Mouse (Mus musculus) lung, adult 2 months (tissue): ENCODE measurements around the gene Acaa1a. TPM values are rescaled to one million over a fixed set of nuclear protein-coding genes. Genes with fewer than 3 reads are reported as not detected.

Experiments
- DNase-seq: peaks from one replicate; pipeline ENCODE4 v3.0.0; 2022
- H3K4me1 ChIP-seq: fragments of 200-500 bp; 2 replicates; pipeline ENCODE4 v1.6.1; 2011; ENCODE audit warnings: low read length; ENCODE audit not compliant: control insufficient read depth, insufficient read depth
- H3K4me3 ChIP-seq: fragments of 200-500 bp; replicated peaks from 2 replicates; pipeline ENCODE3; 2011; ENCODE audit warnings: low read depth, mild to moderate bottlenecking, control low read depth, low read length; ENCODE audit errors: extremely low read depth
- CTCF ChIP-seq: fragments of 200-500 bp; IDR thresholded peaks from 2 replicates; pipeline ENCODE4 v1.5.1; 2011; ENCODE audit warnings: mild to moderate bottlenecking, low read length, control low read depth; ENCODE audit not compliant: insufficient read depth
- POLR2A ChIP-seq: fragments of 200-500 bp; IDR thresholded peaks from 2 replicates; pipeline ENCODE4 v1.6.1; 2011; ENCODE audit warnings: low read depth, mild to moderate bottlenecking, control low read depth, low read length, borderline replicate concordance; ENCODE audit errors: extremely low read depth
- WGBS: fragments of 180-500 bp; shearing (Covaris S2); methylation state at CpG from one replicate; pipeline ENCODE4 v1.1.7; 2018; 5-methylcytosine and 5-hydroxymethylcytosine counted together
- polyA plus RNA-seq: library from polyadenylated mRNA; depleted of rRNA; stranded (reverse); fragments of >200 nt; gene quantifications from 2 replicates; pipeline ENCODE4 v1.2.3, GENCODE M21; 2012; rRNA removed

The Acaa1a gene
- polyA plus RNA-seq = 216 and 282 TPM in 2 replicates

GRCm38 (mm10) chr9:119339558-119340211 is at the start of gene Acaa1a:
TSS of gene Acaa1a (plus strand) at chr9:119339676.
- TF ChIP-seq POLR2A = peak; percentile 62; the same call in 1 of the 2 replicates
- no peak for TF ChIP-seq CTCF
- DNase-seq = peak; percentile 84
- WGBS = under 1% methylated on average over 43 of the region's 43 CpGs
- Histone ChIP-seq H3K4me3 (peak within 1 kb of the TSS; percentile 91), H3K4me1 (peaks cover 8% of the 10 kb centered on the region)

- TF ChIP-seq POLR2A (no peak), CTCF (no peak)
- DNase-seq = no peak
- WGBS = 92% methylated on average over 3 of the region's 3 CpGs
- Histone ChIP-seq H3K4me3 (no peak overlapping the region), H3K4me1 (no peaks in the 10 kb centered on the region)
Observed at GRCm38 (mm10) chr9:119290791-119291190, 48.7 kb upstream of the Acaa1a start.

DNA sequence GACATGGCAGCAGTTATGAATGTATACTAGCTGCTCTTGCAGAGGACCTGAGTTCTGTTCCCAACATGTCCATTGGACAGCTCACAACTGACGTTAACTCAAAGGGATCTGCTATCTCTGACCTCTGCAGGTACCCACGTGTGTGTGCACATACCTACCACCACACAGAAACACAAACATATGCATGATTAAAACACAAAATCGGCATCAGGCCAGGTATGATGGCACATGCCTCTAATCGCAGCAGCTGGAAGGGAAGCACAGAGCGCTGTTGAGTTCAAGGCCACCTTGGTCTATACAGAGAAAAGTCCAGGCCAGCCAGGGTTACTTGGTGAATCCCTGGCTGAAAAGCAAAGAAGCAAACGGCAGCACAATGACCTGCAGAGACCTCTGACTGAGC is 41.8 kb upstream of the Acaa1a start:
- TF ChIP-seq CTCF (no peak), POLR2A (no peak)
- DNase-seq = no peak
- no peak overlapping the region for H3K4me3 ChIP-seq
- WGBS = 82% methylated on average over 6 of the region's 6 CpGs
- no peaks in the 10 kb centered on the region for H3K4me1 ChIP-seq

- TF ChIP-seq CTCF (no peak), POLR2A (no peak)
- 87% methylated on average over 3 of the region's 3 CpGs for WGBS
- DNase-seq = no peak
- H3K4me3 ChIP-seq = no peak overlapping the region
- H3K4me1 ChIP-seq = no peaks in the 10 kb centered on the region
Observed at GRCm38 (mm10) chr9:119298563-119298962, 40.9 kb upstream of the Acaa1a start.

DNA sequence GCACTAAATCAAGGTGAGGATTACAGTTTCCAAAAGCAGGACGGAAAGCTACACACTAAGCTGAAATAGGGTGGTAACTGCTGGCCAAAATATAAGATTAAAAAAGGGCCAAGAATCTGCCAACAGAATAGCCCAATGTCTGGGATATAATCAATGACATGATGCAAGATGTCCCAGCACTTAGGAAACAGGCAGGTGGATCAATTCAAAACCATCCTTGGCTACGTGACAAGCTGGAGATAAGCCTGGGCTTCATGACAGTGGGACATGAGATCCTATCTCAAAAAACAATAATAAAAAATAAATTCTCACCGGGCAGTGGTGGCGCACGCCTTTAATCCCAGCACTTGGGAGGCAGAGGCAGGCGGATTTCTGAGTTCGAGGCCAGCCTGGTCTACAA is 33.6 kb upstream of the Acaa1a start:
- DNase-seq = no peak
- peaks cover 2% of the 10 kb centered on the region for H3K4me1 ChIP-seq
- TF ChIP-seq CTCF (no peak), POLR2A (no peak)
- WGBS = 82% methylated on average over 7 of the region's 7 CpGs
- H3K4me3 ChIP-seq = no peak overlapping the region

GRCm38 (mm10) chr9:119309067-119309466 is 30.4 kb upstream of the Acaa1a start:
- 82% methylated on average over 1 of the region's 1 CpGs for WGBS
- TF ChIP-seq POLR2A = no peak
- no peak for TF ChIP-seq CTCF
- Histone ChIP-seq H3K4me3 (no peak overlapping the region), H3K4me1 (peaks cover 2% of the 10 kb centered on the region)
- DNase-seq = no peak

GRCm38 (mm10) chr9:119313096-119313495 is 26.4 kb upstream of the Acaa1a start:
- 83% methylated on average over 10 of the region's 10 CpGs for WGBS
- TF ChIP-seq CTCF = no peak
- TF ChIP-seq POLR2A = no peak
- DNase-seq = no peak
- Histone ChIP-seq H3K4me3 (no peak overlapping the region), H3K4me1 (peaks cover 2% of the 10 kb centered on the region)

DNA sequence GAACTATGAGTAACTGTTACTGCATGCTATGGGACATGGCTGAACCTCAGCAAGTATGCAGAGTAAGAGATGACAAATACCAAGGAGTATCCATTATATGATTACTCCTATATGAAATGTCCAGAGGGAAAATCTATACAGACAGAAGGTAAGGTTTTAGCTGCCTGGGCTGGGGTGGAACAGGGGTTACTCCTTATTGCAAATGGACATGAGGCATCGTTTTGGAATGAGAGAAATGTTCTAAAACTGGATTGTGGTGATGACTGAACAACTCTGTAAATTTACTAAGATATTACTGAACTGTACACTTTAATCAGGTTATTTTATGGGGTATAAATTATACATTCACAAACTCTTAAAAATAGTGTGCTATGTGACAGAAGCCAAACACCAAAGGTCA is 20.6 kb upstream of the Acaa1a start:
- H3K4me1 ChIP-seq = peaks cover 8% of the 10 kb centered on the region; the same call in 1 of the 2 replicates
- no peak overlapping the region for H3K4me3 ChIP-seq
- 79% methylated on average over 1 of the region's 1 CpGs for WGBS
- no peak for TF ChIP-seq CTCF
- TF ChIP-seq POLR2A = no peak
- DNase-seq = no peak

- Histone ChIP-seq H3K4me3 (no peak overlapping the region), H3K4me1 (peaks cover 8% of the 10 kb centered on the region; the same call in 1 of the 2 replicates)
- TF ChIP-seq POLR2A (no peak), CTCF (no peak)
- 77% methylated on average over 7 of the region's 7 CpGs for WGBS
- no peak for DNase-seq
Observed at GRCm38 (mm10) chr9:119320446-119320845, 19.0 kb upstream of the Acaa1a start.

GRCm38 (mm10) chr9:119320946-119321345 is 18.5 kb upstream of the Acaa1a start:
- Histone ChIP-seq H3K4me3 (peak overlapping the region; percentile 71), H3K4me1 (peaks cover 8% of the 10 kb centered on the region; the same call in 1 of the 2 replicates)
- 13% methylated on average over 7 of the region's 7 CpGs for WGBS
- TF ChIP-seq CTCF (no peak), POLR2A (no peak)
- no peak for DNase-seq
